Mouse (Mus musculus): ENCODE results near the gene Car3.

DNA sequence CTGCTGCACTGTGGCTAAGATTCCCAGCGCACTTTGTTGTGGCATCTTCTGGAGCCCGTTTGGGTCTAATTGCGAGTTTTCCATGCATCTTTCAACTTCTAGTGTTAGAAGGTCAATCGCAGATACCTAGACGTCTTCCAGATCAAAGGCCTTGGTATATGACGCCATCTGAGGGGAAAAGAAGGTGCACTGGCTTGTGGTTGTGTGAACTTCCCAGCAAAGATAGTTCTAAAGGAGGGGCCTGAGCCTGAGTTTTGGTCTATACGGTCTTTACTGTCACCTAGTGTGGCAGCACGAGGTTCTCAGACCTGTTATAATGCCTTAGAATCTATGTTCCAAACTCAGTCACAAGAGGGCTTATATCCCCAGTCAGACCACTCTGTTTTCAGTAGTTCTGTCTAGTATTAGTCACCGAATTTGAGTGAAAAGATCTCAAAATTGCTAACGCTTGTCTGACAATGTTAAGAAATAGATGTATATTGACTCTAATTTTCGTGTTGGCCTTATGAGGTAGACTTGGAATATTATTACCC, 23.9 kb downstream of the Car3 start:
- no peak for TF ChIP-seq POLR2A (IDR thresholded peaks at IDR 0.05; ENCODE audit: extremely low read depth, insufficient read depth, low read length)
- TF ChIP-seq CTCF (IDR thresholded peaks at IDR 0.05; ENCODE audit: low read depth, low read length): no peak

Data from liver, adult 2 months (tissue).